Mouse (Mus musculus): Measurements from ENCODE around the gene Ddc.

The Ddc gene

DNA sequence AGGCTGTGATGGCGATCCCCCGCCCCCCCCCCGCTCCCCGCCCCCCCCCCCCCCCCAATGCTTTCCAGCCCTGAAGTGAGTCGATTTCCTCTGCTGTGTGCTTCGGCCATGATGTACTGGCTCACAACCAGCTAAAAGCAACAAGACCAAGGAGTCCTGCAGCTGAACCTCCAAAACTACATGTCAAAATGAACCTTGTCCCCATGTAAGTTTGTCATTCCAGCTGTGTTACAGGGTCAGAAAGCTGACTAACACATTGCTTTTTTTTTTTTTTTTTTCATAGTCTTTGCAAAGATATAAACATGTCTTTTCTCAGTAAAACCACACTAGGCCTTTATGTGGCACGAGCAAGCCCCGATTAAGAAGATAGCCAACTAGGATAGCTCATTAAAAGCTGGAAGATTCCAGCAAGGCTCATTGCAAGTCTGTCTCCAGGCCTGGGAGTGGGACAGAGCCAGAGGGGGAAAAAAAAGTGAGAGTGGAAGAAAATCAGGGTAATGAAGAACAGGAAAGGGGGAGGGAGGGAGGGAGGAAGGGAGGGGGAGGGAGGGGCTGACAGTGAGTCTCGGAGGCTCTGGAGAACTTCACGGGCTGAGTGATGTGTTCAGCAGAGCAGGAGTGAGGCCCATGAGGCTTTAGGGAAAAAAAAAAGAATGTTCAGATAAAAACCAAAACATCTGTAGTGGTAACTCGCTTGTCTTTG is 19.5 kb downstream of the Ddc start:
- DNase-seq (ENCODE audit: low read depth, low spot score): no peak

DNA sequence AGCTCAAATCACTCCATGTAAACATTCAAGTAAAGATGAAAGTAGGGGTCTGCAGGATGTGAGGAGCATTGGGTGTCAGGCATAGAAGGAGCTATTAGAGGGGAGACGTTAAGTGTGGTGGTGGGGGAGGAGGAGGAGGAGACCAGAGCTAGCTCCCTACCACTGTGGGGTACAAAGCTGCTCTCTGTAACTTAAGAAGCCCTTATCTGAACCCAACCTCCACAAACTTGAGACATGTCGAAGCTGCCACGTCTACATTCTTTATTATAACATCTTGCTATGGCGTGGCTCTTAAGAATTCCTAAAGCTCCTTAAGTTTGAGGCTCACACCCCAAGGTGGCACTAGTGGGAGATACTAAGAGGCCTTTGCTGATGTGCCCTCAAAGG is 20.1 kb downstream of the Ddc start:
- no peak for DNase-seq (ENCODE audit: low read depth, low spot score)

DNA sequence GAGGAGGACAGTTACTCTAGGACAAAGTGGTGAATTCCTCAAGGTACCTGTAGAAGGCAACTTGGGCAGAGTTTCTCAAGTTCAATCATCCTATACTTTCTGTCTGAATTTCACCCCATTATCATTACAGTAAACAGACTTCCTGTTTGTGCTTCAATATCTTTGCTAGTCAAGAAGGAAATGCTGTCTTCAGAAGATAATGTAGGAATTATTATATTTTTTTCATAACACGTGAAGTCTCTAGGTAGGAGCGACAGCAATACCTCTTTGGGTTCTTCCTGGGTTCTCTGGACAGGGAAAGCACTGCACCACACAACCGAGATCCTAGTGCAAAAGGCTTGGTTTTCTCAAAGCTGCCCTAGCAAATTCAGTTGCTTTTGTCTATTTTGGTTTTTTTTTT is 21.6 kb downstream of the Ddc start:
- no peak for DNase-seq (ENCODE audit: low read depth, low spot score)

DNA sequence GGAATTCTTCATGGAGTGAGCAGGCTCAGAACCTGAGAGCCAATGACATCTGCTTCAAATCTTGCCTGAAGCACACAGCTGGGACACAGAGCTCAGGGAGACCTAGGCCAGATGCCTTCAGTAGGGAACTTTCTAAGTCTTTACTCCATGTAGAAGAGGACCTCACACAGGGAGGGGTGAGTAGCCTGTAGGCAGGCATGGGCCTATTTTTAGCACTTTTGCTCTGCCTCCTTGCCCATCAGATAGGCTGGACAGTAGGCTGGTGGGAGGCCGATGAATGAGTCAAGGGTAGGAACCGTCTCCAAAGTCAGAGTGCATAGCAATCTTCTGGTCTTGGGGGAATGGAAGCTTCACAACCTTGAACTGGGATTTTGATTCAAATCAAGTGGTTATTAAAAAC is 22.7 kb downstream of the Ddc start:
- DNase-seq (ENCODE audit: low read depth, low spot score): no peak

DNA sequence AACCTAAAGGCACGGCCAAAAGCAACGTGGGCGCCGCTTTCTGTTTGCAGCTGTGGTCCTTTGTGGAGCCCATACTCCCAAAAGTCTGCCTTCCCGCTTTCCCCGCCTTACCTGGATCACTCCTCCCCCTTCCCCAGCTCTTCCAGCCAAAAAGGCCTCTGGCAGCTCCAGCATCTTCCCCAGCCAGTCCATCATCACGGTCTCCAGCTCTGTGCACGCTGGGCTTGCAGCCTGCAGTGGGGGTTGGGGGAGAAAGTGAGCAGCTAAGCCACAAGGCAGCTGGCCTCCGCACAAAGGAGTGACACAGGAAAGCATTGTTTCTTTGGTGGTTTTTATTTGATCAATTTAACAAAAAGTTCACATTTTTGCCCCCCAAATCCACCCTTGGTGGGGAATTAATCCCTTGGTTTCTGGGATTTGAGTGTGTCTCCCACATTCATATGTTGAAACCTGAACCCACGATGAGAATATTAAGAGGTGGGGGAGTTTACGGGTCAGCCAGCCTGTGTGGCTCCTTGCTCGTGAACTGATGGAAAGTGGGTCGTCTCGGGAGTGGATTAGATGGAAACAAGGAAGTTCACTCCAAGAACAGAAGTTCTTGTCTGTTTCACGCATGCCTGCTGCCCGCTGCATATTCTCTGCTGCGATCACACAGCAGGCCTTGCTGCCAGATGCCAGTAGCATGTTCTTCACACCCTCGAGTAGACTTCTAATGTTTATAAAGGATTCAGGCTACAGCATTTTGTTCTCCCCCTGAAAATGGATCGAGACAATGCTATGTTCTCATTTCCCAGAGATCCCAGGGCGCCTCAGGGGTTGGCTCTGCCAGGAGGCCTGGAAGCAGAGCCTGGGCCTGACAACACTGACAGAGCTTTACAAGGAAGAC is 24.7 kb downstream of the Ddc start:
- no peak for DNase-seq (ENCODE audit: low read depth, low spot score)

DNA sequence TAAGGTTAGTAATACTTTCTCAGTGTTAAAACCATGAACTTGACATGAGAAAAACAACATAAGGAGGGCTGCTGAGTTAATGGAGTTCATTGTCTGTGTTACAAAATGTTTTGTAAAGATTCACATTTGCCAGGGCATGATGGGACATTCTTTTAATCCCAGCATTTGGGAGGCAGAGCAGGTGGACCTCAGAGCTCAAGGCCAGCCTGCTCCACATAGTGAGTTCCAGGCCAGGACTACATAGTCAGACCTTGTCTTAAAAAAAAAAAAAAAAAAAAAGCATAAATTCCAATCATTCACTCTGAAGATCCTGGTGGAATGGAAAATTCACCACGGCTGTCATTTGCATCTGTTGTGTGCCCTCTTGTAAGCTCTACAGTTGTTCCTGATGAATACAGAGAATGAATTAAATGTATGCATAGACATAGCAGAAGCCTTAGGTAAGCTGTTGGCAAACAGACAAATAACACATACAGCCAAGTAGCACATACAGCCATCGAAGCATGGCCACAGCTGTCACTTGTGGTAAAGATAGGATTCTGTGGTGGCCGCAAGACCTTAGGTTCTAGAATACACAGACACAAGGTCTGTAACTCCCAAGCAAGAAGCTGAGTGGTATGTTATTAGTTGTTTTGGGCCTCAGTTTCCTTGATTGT is 25.7 kb downstream of the Ddc start:
- DNase-seq (ENCODE audit: low read depth, low spot score): no peak

DNA sequence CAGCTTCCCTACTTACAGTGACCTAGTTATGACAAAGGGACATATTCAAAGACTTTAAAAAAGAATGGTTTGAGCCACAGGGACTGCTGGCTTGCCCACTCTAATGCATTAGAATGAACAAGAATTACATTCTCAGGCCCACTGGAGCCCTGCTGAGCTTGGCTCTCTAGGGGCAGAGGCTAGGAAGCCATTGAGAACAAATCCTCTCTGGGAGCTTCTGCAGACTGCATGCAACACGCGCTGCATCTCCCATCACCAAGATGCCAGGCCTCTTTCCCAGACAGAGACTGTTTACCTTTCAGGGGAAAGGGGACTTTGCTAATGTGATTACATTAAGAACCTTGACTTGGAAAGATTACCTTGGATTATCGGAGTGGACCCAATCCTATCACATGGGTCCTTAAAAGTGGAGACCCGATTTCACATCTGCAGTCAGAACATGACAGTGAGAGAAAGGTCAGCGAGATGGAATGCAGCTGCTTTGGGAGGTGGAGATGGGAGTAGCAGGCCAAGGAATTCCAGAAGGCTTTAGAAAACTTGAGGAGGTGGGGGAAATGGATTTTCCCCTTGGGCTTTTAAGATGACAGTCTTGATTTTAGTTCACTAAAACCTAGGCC is 26.6 kb downstream of the Ddc start:
- no peak for DNase-seq (ENCODE audit: low read depth, low spot score)

DNA sequence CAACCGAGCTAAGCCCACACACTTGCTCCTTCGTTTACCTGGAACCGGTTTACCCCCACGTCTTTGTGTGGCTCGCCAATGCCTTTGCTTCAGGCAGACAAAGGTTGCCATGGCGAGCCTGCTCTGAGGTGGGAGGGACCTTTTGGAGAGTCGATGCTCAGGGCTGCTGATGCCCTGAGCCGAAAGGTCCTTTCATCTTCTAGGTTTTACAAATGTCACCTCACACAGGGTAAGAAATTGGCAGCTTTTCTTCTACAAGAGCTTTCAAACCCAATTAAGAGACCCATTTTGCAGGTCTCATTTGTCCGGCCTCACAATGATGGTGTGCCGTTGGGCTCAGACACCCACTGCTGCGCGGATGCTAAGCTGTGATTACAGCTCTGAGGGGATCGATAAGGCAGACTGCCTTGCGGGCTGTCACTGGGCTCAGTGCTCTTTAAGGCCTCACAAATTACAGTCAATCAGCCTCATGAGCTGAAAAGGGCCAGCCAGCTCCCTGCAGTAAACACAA is 29.9 kb downstream of the Ddc start:
- DNase-seq (ENCODE audit: low read depth, low spot score): no peak

DNA sequence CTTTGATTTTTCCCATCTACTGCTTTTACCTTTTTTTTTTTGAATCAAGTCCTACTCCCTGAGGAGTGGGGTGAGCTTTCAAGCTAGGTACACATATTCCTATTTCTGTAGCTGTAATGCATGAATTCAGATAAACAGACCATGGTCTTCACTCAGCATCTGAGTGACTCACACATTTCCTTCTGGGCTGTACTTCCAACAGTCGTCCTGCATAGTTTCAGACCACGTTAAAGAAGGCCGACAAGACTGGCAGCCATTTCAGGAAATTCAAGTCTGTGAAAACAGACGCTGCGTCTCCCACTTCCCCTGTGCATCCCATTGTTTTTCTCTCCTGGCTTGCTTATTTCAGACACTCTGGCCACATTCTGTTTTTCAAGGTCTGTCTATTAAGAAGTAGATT is 31.2 kb downstream of the Ddc start:
- DNase-seq (ENCODE audit: low read depth, low spot score): no peak

DNA sequence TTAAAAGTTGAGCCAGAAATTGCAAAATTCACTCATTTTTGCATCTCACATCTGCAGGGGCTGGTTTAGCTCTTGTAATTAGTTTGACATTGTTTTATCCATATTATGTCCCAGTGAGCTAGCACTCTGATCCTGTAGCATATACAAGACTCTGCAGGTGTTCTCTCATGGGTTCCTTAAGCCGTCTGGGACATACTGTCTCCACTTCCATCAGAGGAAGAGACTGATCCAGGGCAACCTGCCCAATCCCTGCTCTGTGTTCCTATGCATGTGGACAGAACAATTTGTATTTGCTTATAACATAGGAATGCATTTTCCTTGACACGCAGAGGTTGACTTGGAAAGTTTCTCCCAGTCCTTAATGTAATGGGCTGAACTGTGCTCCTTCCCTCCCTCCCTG is 32.8 kb downstream of the Ddc start:
- DNase-seq (ENCODE audit: low read depth, low spot score): no peak

DNA sequence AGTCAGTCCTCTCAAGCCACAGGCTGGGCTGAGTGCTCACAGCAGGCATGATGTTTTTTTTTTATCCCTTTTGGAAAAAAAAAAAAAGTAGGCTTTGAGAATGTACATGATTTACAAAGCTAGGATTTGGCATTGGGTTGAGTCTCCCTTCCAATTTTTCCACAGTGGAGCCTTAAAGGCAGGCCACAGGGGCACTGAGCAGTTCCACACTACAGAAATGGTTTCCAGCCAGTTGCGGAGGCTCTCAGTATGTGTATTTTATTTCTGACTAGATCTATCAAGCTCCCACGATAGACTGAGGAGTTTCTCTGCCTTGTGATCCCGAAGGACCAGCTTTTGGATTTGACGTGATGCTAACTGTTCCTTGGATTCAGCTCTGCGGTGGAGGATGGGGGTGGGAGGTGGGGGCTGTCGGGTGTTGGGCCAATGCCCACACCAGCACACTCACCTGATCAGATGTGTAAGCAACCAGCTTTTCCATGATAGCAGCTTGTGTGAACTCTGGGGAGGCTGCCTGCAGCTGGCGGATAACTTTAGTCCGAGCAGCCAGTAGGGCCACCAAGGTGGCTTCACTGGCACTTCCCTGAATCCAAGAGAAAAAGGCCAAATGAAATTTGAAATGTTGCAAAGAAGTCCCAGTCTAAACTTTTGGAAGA is 33.4 kb downstream of the Ddc start:
- DNase-seq (ENCODE audit: low read depth, low spot score): no peak

DNA sequence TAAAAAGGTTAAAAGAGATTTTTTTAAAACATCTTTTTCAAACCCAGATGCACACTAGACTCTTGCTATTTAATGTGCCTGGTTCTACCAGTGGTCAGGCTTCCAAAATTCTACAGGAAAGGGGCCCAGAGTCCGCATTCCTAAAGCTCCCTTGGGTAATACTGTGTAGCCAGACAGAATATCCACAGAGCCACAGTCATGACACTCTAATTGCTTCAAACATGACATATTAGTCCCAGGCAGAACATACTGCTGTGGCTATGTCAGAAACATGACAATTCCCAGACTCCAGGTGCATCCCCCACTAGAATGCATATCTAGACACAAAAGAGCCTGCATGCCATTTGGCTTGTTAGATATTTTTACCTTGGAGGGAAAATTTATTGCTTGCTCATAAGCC is 35.4 kb downstream of the Ddc start:
- no peak for DNase-seq (ENCODE audit: low read depth, low spot score)

DNA sequence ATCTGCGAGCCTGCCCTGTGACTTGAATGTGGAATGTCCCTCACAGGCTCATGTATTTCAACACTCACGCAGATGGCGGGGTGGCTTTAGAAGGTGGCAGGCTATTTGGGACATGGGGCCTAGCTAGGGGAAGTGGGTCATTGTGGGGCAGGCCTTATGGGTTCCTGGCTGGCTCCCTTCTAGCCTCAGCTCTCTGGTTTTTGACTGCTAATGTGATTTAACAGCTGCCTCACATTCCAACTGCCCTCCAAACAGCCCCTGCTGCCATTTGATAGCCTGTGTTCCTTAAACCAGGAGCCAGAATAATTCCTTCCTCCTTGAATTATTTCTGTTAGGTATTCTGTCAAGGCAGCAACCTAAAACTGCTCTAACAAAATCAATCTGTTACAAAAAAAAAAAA is 41.0 kb downstream of the Ddc start:
- DNase-seq (ENCODE audit: low read depth, low spot score): peak; percentile 18

DNA sequence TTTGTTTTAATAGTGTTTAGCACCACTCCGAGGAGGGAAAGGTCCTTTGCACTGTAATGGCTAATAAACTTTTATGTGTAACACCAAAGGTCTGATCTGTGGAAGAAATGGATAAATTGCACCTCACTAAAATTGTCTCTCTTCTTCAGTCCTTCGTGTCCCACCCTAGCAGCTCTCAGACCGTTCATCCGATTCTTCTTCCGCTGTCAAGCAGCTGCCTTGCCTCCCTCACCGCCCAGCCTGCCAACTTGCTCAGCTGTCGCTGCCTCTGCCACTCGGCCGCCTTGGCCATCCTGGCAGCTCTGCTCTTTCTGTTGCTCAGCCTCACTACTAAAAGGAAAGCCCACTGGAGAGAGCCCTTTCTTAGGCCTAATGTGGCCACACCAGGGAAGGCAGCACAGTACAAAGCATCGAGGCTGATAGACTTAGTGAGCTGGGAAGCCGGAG is 42.2 kb downstream of the Ddc start:
- no peak for DNase-seq (ENCODE audit: low read depth, low spot score)

DNA sequence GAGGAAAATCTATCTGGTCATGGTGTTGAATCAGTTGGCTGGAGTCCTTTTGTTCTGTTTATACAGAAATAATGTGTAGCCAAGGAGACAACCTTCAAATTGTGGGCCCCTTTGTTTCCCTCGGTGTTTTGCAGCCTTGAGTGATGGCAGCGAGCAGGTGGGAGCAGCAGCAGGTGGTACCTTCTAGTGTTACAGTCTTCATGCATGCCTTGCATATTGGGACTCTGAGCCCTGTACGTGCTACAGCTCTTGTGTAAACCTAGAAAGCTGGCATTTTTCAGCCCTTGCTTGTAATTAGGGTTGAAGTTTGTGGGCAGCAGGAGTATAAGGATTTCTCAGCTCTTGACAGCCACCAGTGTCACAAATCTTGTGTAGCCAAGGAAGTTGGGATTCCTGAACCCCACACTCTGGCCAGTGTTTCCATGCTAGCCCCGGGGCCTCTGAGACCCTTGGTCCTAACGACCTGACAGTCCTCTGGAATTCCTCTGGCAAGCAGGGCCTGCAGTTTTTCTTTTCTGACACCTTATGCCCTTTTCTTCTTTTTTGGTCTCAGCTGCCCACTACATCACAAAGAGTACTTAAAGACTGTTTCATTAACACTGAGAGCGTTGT is 42.8 kb downstream of the Ddc start:
- DNase-seq (ENCODE audit: low read depth, low spot score): peak; percentile 82

DNA sequence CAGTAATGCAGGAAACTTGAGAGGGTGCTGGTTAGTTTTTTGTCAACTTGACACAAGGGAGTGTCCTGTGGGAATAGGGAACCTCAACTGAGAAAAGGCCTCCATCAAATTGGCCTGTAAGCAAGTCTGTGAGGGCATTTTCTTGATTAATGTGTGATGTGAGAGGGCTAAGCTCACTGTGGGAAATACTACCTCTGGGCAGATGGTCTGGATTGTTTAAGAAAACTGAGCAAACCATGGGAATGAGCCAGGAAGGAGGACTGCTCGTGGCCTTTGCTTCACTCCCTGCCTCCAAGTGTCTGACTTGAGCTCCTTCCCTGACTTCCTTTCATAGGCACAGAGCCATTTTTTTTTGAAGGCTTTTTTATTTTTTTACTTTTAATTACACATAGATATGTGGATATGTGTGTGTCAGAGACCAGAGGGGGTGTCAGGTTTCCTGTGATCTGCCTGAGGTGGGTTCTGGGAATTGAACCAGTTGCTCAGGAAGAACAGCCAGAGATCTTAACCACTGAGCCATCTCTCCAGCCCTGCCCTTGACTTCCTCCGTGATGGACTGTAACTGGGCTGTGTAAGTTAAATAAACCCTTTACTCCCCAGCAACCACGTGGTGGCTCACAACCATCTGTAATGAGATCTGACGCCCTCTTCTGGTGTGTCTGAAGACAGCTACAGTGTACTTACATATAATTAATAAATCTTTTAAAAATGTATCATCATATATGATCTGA is 44.0 kb downstream of the Ddc start:
- DNase-seq (ENCODE audit: low read depth, low spot score): no peak

DNA sequence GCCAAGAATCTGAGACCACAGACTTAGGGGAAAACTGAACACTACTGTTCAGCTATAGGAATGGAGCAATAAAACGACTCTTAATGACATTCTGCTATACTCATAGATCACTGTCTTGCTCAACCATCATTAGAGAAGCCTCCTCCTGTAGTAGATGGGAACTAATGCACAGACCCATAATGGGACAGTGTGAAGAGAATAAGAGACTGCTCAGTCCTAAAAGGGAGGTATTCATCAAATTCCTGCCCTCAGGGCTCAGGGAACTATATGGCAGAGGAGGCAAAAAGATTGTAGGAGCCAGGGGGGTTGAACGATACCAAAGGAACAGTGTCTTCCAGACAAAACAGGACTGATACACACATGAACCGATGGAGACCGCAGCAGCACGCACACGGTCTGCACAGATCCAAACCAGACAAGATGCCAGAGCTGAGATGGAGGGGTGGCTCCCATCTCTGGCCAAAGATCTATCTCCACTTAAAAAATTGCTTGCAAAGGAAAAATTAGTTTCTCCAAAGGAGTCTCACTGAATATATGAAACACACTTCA is 45.9 kb downstream of the Ddc start:
- DNase-seq (ENCODE audit: low read depth, low spot score): no peak

DNA sequence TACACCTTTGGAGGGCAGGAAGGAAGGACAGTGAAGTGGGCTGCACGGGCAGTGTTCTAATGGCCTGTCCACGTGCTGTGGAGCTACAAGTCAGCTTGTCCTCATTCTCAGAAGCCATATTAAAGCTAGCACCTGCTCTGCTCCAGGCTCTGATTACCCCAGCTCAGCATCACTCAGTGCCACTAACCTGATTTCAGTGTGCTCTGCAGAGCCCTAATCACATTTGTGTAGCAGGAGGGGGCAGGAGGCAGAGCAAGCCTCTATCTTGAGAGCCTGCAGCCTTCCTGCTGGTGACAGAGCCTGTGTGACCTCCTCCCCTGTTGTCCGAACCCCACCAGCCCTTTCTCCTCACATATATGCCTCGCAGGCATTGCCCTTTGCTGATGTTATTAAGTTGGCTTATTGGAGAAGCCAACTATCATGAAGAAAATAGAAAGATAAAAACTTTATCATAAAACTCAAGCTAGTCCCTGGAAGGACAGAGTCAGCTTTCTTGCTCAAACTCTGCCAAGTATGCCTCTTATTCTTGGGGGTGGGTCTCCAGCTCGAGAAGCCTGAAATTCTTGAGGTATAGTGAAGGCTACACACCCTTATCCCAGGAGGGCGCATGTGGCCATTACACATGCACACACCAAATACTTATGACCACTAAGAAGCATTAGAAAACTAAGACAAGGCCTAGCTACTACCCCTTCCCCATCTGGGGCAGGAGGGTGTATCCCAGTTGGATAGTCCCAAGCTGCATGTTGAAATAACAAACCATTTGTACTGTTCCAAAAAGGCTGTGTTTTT is 47.3 kb downstream of the Ddc start:
- DNase-seq (ENCODE audit: low read depth, low spot score): no peak

Data from forelimb bud, embryonic 11.5 days (tissue).